Mouse (Mus musculus) spleen, adult 2 months (tissue): ENCODE measurements around the gene Ggt7.

ENCODE experiments used
- CTCF ChIP-seq: fragments of 200-500 bp; IDR thresholded peaks from 2 replicates; pipeline ENCODE4 v1.5.1; 2011; ENCODE audit warnings: mild to moderate bottlenecking, inconsistent platforms; ENCODE audit not compliant: insufficient read depth, insufficient read length, insufficient replicate concordance; ENCODE audit errors: extremely low read depth
- POLR2A ChIP-seq: fragments of 200-500 bp; IDR thresholded peaks from 2 replicates; pipeline ENCODE4 v1.6.1; 2011; ENCODE audit warnings: low read depth, low read length, inconsistent platforms

GRCm38 (mm10) chr2:155524378-155524777, 6.3 kb upstream of the Ggt7 start:
- TF ChIP-seq POLR2A (no peak), CTCF (no peak)
